Mouse (Mus musculus) brain, embryonic 14.5 days (tissue): ENCODE data around the gene Styx. TPM values are rescaled to one million over a fixed set of nuclear protein-coding genes. Genes with fewer than 3 reads are reported as not detected.
A peak's percentile ranks its signal among the peaks of the same experiment; 100 is the strongest.

Experiments
- DNase-seq: peaks from one replicate; pipeline ENCODE4 v3.0.0-alpha.2; 2011; ENCODE audit warnings: low read depth
- CTCF ChIP-seq: fragments of 200-500 bp; IDR thresholded peaks from 2 replicates; pipeline ENCODE4 v1.5.1; 2012; ENCODE audit warnings: inconsistent platforms, mild to moderate bottlenecking, moderate library complexity, borderline replicate concordance; ENCODE audit not compliant: insufficient read depth, insufficient read length; ENCODE audit errors: extremely low read depth
- POLR2A ChIP-seq: fragments of 200-500 bp; IDR thresholded peaks from 2 replicates; pipeline ENCODE4 v1.6.1; 2012; ENCODE audit warnings: mild to moderate bottlenecking, inconsistent platforms, borderline replicate concordance; ENCODE audit not compliant: poor library complexity, insufficient read depth, insufficient read length, severe bottlenecking; ENCODE audit errors: extremely low read depth
- polyA plus RNA-seq: library from polyadenylated mRNA; depleted of rRNA; stranded (reverse); fragments of >200 nt; gene quantifications from 2 replicates; pipeline ENCODE4 v1.2.3, GENCODE M21; 2012

Styx gene
- polyA plus RNA-seq, 1 experiment: 25.4 TPM

DNA sequence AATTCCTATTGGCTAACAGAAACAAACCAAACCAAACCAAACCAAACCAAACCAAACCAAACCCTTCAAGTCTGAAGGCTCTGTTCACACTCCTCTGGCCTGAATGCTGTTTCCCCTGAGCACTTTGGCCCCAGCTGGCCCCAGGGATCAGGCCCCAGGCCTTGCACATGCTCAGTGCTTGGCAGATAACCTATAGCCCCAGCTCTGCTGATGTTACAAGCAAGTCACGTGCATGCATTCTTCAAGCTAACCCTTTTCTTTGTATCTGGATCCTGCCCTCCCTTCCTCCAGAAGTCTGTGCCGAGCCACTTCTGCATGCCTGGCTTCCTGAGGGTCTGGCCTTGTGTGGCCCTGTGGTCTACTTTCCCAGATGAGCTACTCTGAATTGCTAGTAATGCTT lies 100.2 kb downstream of the Styx start:
- no peak for TF ChIP-seq POLR2A
- TF ChIP-seq CTCF: no peak
- DNase-seq: peak; percentile 21

DNA sequence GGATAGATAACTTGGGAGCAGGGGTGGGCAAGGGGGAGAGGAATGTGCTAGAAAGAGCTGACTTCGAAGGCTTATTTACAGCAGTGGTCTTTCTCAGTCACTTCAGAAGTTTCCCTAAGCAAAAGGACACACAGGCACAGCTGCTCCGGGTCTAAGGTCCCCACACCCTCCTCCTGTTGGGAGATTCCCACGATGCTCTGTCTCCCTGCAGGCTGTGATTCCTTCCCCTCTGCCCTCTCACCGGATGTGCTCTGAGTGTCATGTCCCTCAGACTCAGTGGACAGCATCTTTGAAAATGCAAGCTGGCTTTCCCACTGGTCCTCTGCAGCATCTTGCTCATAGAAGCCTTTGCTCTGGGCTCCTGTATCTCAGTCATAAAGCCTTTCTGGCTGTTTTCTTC lies 101.3 kb downstream of the Styx start:
- DNase-seq: no peak
- no peak for TF ChIP-seq CTCF
- TF ChIP-seq POLR2A: no peak

DNA sequence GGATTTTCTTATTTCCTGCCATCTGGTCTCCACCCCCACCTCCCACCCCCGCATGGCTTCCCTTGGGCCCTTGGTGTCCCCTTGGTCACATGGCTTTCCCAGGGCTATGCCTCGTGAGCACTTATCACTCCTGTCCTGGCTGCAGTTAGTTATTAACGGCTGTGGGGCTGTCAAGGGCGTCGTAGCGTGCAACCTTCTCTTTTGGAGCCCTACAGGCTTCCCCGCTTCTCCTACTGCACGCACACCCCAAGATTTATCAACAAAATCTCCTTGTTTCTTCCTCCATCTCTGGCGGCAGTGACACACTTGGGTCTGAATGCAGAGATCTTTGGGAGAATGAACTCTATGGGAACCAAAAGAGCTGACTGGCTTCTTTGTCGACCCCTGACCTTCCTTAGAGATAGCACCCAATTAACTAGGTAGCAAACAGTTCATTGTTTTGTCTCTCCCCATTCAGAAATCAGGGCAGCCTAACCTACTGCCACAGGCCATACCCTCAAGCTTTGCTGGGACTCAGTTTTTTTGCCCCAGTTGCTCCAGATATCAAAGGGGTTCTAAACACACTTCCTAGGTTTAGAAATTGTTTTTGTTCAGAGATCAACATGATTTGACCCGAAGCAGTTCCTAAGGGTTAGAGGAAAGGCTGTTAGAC lies 102.1 kb downstream of the Styx start:
- no peak for DNase-seq
- no peak for TF ChIP-seq CTCF
- TF ChIP-seq POLR2A: no peak

DNA sequence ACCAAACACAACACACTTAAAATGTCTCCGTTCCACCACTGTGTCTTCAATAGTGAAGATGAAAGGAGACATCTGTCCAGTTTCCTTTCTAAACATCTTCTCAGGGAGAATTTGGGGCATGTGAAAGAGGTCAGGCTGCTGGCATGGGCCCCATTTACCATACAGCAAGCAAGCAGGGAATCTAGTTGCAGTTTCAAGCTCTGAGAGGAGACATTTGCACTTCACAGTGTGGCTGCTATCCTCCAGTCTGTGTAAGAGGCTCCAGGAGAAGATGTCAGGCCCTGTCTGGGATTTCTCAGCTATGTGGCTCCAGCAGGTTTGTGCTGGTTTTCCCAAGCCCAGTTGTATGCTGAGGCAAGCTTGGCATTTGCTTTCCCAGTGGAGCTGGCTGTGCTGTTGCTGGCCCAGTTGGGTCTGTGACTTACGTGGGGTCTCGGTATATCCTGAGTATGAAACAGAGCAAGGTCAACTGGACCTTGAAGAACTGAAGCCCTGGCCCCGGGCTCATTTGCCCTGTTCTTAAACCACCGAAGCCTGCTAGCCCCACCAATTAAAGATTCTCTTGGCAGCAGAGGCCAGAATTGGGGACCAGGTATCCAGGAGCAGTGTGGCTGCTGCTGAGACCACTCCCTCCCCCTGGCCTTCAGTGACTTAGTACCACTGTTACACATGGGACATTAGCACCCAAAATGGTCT lies 102.8 kb downstream of the Styx start:
- DNase-seq: no peak
- TF ChIP-seq CTCF (no peak), POLR2A (no peak)

DNA sequence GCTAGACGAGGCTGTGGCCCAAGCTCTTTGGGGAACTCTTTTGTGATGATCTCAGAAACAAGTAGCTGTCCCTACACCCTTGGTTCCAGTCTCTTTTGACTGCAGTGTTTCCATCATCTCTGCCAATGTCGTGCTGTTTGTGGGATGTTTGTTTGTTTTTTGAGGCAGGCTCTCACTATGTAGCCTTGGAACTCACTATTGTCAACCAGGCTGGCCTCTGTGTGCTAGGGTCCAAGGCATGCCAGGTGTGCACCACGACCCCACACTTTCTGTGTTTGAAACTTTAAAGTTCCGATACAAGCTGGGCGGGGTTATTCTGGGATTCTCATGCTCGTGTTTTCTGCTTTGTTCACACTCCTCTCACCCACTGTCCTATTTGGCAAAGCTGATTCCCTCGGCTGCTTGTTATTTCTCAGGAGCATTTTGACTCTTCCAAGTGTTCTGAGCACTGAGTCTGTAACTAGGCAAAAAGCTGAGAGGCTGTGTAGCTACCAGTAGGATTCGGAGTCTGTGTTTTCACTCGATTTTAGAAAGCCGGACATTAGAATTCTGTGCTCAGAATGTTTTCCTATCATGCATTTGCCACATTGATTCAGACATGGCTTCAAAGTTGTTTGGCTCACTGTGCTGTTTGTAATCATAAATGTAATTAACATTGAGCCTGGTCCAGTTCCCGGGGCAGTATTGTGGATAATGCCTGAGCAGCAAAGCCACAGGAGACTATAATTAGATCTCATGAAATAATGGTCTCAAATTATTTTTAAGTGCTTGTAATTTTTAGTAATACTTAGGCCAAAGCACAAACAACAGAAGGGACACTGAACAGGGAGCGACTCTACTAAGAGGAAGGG lies 105.0 kb downstream of the Styx start:
- TF ChIP-seq POLR2A (no peak), CTCF (no peak)
- DNase-seq: no peak

DNA sequence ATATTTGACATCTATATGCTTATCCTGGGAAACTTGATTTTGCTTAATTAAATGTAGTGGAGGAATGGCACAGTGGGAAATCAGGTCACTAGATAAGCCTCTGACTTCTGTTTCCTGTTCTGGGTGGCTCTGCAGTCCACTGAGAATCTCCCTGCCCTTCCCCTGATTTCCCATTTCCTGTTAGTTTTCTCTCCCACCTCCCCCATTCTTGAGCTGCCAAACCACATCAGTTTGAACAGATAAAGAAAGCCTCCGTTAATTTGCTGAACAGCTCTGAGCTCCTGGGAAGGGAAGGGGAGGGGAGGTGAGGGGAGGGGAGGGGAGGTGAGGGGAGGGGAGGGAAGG lies 105.6 kb downstream of the Styx start:
- peak; percentile 67 for DNase-seq
- no peak for TF ChIP-seq POLR2A
- no peak for TF ChIP-seq CTCF

DNA sequence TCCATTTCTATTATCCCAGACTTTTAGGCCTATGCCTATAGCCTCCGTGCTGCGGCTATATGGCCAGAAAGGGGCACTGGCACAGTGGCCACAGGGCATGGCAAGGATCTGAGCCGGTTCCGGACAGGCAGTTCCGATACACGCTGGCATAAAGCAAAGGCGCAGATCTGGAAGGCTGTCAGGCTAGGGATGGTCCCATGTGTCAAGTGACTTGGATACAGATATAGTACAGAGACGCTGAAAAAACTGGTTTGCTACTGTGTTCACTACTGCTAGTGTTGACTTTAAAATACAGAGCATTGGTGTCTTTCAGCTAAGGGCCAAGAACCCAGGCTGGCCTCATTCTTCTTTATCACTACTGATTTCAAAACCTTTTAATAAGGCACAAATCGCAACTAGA lies 106.1 kb downstream of the Styx start:
- no peak for DNase-seq
- TF ChIP-seq CTCF (no peak), POLR2A (no peak)

DNA sequence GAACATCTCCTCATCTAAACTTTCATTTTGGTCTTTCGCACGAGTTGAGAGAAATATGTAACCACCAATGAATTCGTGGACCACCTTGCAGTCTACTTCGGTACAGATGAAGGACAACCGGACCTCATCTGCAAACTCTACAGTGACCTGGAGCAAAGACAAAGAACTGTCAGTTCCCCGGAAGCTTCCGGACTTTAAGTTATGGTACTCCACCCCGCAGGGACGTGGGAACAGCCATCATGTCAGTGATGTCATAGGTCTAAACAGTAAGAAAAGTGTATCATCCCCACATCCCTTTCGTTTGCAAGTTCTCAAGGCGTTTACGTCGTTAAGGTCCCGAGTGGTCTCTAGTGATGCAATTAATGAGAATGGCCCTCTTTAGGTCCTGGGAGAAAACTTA lies 109.0 kb downstream of the Styx start:
- TF ChIP-seq CTCF (no peak), POLR2A (no peak)
- no peak for DNase-seq

DNA sequence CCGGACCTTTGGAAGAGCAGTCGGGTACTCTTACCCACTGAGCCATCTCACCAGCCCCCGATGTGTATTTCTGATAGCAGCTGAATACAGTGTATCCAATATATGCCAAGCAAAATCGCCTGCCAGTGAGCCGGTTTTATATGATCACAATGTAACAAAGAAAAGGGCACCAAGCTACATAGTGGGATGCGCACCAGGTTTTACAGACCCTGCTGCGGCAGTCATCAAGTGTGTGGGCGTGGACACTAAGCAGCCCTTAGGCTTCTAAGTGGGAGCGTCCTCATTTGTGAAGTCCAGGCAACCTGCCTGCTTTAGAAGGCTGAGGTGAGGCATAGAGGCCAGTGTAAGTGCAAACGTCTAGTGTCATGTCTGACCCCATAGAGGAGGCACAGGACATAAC lies 109.6 kb downstream of the Styx start:
- DNase-seq: no peak
- TF ChIP-seq CTCF (no peak), POLR2A (no peak)

DNA sequence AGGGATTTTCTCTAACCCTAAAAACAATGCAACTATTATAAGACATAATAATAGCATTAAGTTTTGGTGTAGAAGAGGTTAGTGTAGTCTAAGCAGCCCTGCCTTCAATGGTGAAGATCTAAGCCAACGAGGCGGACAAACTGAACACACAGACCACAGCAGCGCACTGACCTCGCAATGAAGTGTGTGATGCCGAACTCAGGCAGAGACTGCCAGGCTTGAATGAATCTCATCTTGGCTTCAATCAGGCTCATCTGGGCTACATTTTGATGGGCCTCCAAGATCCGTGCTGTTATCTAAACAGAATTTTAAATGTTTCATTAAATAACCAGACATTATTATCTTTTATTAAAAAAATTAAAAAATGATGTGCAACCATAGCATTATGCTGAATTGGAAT lies 111.1 kb downstream of the Styx start:
- no peak for DNase-seq
- TF ChIP-seq POLR2A: no peak
- no peak for TF ChIP-seq CTCF

DNA sequence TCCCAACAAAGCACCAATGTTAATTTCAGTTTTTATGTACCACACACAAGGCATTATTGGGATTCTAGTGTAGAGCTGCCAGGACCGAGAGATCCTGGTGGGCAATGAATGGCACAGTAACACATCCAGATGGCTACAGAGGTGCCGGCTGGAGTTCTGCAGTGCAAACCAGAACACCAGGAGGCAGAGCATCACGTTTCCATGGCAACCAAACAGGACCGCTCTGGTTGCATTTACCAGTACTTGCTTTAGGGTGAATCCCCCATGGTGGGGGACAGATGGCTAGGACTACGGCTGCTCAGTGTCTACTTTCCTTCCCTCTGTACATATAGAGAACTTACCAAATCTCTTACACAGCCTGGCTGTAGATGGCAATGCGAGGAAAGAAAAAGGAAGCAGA lies 111.5 kb downstream of the Styx start:
- TF ChIP-seq POLR2A (no peak), CTCF (peak; percentile 17; the same call in 1 of the 2 replicates)
- peak; percentile 93 for DNase-seq

DNA sequence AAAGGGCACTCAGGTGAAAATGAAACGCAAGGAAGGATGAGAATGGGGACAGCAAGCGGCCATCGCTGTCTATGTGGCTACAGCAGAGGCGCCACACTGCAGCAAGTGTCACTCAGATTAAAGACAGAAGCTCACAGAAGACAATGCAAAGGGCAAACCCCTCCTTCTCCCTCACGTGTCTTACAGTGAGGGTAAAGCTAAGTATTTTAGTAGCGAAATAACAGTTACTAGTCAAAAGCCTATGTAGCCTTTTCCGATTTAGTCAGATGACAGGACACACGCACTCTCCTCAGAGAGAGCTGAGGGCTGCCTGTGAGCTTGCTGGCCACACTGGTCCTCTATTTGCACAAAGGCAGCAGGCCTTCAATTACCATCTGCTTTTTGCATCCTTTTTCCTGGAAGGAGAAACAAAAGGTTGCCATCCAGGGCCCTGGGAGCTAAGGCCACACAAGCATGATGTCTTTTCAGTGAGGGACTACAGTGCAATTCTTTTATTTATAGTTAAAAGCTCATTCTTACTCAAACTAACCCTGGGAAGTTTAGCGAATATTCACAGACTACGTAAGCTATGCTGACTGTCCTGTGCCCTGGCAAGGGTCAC lies 112.1 kb downstream of the Styx start:
- peak; percentile 52 for DNase-seq
- TF ChIP-seq POLR2A: no peak
- no peak for TF ChIP-seq CTCF
